Mouse (Mus musculus) forebrain, embryonic 13.5 days (tissue): ENCODE results near the gene Ddah1. TPM values are rescaled to one million over a fixed set of nuclear protein-coding genes. Genes with fewer than 3 reads are reported as not detected.

Experiments used
- ATAC-seq: fragments of 200-750 bp; cut with Nextera tagmentation; 2 replicates; pipeline ENCODE4 v1.8.0; 2017
- H3K27ac ChIP-seq: fragments of 300-500 bp; sonication (generic); 2 replicates; pipeline ENCODE4 v1.5.1; 2015; ENCODE audit warnings: inconsistent platforms, mild to moderate bottlenecking, moderate library complexity
- H3K27me3 ChIP-seq: fragments of 300-500 bp; sonication (generic); 2 replicates; pipeline ENCODE4 v1.6.1; 2015; ENCODE audit warnings: mild to moderate bottlenecking, inconsistent platforms
- H3K36me3 ChIP-seq: fragments of 300-500 bp; sonication (generic); 2 replicates; pipeline ENCODE4 v1.6.1; 2015; ENCODE audit warnings: mild to moderate bottlenecking, inconsistent platforms; ENCODE audit not compliant: poor library complexity, severe bottlenecking
- H3K4me1 ChIP-seq: fragments of 300-500 bp; sonication (generic); 2 replicates; pipeline ENCODE4 v1.6.1; 2015; ENCODE audit warnings: inconsistent platforms
- H3K4me2 ChIP-seq: fragments of 300-500 bp; sonication (generic); 2 replicates; pipeline ENCODE4 v1.6.1; 2015; ENCODE audit warnings: inconsistent platforms, mild to moderate bottlenecking, moderate library complexity
- H3K4me3 ChIP-seq: fragments of 300-500 bp; sonication (generic); 2 replicates; pipeline ENCODE4 v1.5.1; 2015; ENCODE audit warnings: mild to moderate bottlenecking, inconsistent platforms
- H3K9ac ChIP-seq: fragments of 300-500 bp; sonication (generic); 2 replicates; pipeline ENCODE4 v1.6.1; 2015; ENCODE audit warnings: mild to moderate bottlenecking, inconsistent platforms
- H3K9me3 ChIP-seq: fragments of 300-500 bp; sonication (generic); replicated peaks from 2 replicates; pipeline ENCODE4 v1.6.1; 2016; ENCODE audit warnings: inconsistent platforms
- WGBS: fragments of 180-500 bp; shearing (Covaris S2); methylation state at CpG from one replicate; pipeline ENCODE4 v1.1.7; 2015; 5-methylcytosine and 5-hydroxymethylcytosine counted together
- polyA plus RNA-seq: library from polyadenylated mRNA; unstranded; fragments of >200 nt; fragmentation: Nextera tagmentation; extraction: Ambion mirVana; gene quantifications from 2 replicates; pipeline ENCODE4 v1.2.1, GENCODE M21; 2015

Gene Ddah1
- polyA plus RNA-seq, 1 experiment from 2014 or later = 149 TPM

DNA sequence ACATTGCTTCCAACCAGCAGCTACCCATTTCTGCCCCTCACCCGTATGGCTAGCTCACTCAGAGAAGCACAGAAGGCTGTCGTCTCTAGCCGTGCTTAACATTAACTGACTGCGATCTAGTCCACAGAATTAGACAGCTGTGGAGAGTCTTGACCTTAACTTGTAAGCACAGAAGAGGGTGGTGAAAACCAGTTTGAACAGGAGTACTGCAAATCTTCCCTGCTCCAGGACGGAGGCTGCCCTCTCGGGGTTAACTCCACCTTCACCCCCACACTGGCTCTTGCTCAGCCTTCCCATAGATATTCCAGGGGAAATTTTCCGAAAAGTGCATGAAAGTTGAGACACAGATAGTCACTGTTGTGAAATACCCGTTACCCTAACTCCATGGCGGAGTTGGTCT lies 14.9 kb downstream of the Ddah1 start:
- no peak overlapping the region for H3K4me3 ChIP-seq
- no peaks in the 10 kb centered on the region for H3K9me3 ChIP-seq
- no peak overlapping the region for H3K4me2 ChIP-seq
- H3K9ac ChIP-seq = no peak overlapping the region
- H3K27ac ChIP-seq = no peak overlapping the region
- 96% methylated on average over 9 of the region's 9 CpGs for WGBS
- H3K4me1 ChIP-seq = peaks cover 17% of the 10 kb centered on the region
- ATAC-seq = no peak
- no peaks in the 10 kb centered on the region for H3K27me3 ChIP-seq
- H3K36me3 ChIP-seq = no peaks in the 10 kb centered on the region

DNA sequence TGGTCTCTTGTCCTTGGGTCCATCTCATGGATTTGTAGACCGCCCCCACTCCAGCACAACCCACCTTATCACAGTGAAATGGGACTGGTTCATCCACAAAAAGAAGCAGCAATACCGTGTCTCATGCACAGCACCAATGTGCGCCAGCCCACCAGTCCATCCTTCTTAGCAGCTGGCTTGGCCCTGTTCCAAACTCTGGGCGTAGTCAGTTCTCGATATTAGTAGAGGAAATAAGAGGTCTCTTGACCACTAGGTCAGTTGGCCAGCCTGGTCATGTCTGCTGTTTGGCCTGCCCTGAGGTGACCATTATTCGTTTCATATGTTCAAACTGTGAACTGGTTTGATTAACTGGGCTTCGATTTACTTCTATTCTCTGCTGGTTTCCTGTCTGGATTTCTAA lies 15.9 kb downstream of the Ddah1 start:
- WGBS = 93% methylated on average over 7 of the region's 7 CpGs

DNA sequence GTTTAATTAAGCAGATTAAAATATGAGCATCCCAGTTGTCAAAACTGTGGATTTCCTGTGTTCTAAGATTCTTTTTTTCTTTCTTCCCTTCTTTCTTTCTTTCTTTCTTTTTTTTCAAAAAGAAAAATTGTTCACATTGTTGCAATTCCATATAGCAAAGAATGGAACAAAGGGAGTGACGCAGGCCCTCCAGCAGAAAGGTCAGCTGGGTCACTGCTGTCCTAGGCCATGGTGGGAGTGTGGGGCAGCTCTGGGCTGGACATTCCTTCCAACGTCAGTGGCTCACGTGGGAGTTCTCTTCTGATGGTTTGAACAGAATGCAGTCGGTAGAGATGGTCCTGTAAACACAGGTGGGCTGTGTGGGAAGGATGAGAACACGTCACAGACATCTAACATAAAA lies 16.8 kb downstream of the Ddah1 start:
- Histone ChIP-seq H3K27ac (no peak overlapping the region), H3K9ac (no peak overlapping the region), H3K36me3 (no peaks in the 10 kb centered on the region), H3K4me3 (no peak overlapping the region), H3K27me3 (no peaks in the 10 kb centered on the region), H3K4me1 (peaks cover 21% of the 10 kb centered on the region), H3K9me3 (no peaks in the 10 kb centered on the region), H3K4me2 (no peak overlapping the region)
- WGBS = 46% methylated on average over 5 of the region's 5 CpGs
- ATAC-seq = no peak

More for the DNA sequence above, 15.9 kb downstream of the Ddah1 start:
- no peaks in the 10 kb centered on the region for H3K27me3 ChIP-seq
- H3K4me2 ChIP-seq = no peak overlapping the region
- H3K4me1 ChIP-seq = peaks cover 24% of the 10 kb centered on the region
- no peaks in the 10 kb centered on the region for H3K36me3 ChIP-seq
- no peak overlapping the region for H3K9ac ChIP-seq
- H3K27ac ChIP-seq = no peak overlapping the region
- H3K4me3 ChIP-seq = no peak overlapping the region
- no peak for ATAC-seq
- H3K9me3 ChIP-seq = no peaks in the 10 kb centered on the region

DNA sequence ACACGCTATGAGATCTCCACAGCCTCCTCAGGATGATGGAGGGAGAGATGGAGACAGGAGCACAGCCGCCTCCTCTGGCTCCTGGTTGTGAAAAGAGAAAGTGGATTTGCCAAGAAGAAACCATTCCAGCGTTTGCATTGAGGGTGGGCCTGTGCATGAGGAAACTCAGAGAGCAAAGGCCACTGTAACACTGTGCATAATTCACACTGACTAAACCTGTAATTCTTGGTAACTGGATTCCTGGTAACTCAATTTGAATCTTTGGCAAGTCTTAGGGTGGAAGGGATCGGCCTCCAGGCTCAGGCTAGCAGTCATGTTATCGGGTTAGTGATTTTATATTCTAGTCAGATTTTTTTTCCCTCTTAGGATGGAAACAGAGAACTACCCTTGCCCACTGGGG lies 17.4 kb downstream of the Ddah1 start:
- Histone ChIP-seq H3K4me2 (no peak overlapping the region), H3K27ac (no peak overlapping the region), H3K4me1 (peaks cover 19% of the 10 kb centered on the region), H3K9ac (no peak overlapping the region), H3K27me3 (no peaks in the 10 kb centered on the region), H3K9me3 (no peaks in the 10 kb centered on the region), H3K36me3 (no peaks in the 10 kb centered on the region), H3K4me3 (no peak overlapping the region)
- WGBS = 79% methylated on average over 5 of the region's 5 CpGs
- ATAC-seq = no peak

DNA sequence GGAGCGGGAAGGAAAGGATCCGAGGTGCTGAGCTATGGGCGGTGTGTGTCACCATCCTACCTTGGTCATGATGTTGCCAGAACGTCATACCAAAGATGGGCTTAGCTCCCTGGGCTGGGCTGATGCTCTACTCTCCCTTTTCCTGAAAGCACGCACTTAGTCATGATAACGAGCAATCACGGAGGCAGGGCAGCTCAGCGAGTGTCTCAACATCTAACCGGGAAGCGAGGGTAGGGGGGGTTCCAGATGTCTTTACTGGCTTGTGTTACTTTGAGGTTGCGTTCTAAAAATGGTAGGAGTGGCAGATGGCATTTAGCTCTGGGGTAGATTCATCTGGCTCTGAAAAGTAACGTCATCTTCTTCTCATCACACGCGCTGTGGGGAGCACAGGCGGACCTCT lies 18.5 kb downstream of the Ddah1 start:
- 0 out of 2 replicates have a peak, but pooled peaks cover 18% of the 10 kb centered on the region for H3K4me1 ChIP-seq
- ATAC-seq = no peak
- no peak overlapping the region for H3K4me2 ChIP-seq
- H3K27me3 ChIP-seq = no peaks in the 10 kb centered on the region
- H3K9ac ChIP-seq = no peak overlapping the region
- no peaks in the 10 kb centered on the region for H3K9me3 ChIP-seq
- H3K27ac ChIP-seq = no peak overlapping the region
- no peak overlapping the region for H3K4me3 ChIP-seq
- no peaks in the 10 kb centered on the region for H3K36me3 ChIP-seq
- WGBS = 81% methylated on average over 15 of the region's 15 CpGs

DNA sequence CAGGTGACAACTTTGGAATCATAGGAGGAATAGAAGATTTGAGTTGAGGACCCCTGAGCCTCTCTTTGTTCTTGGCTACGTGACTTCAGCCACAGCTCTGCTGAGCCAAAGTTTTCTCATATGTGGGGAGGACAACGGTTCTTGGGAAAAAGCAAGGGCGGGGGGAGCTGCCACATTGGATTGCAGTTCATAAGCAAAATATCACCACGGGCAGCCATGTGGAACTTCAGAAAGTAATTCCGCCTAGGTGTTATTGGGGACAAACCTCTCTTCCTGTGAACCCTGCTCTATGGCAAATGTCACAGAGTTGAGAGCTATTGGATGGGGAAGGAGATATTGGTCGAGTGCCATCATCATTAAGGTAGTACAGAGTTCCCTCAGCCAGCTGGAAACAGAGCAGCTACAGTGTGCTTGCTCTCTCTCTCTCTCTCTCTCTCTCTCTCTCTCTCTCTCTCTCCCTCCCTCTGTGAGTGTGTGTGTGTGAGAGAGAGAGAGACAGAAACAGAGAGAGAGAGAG lies 20.0 kb downstream of the Ddah1 start:
- no peak overlapping the region for H3K4me3 ChIP-seq
- H3K36me3 ChIP-seq = no peaks in the 10 kb centered on the region
- no peak for ATAC-seq
- H3K4me2 ChIP-seq = no peak overlapping the region
- H3K27me3 ChIP-seq = no peaks in the 10 kb centered on the region
- WGBS = 81% methylated on average over 6 of the region's 6 CpGs
- no peaks in the 10 kb centered on the region for H3K9me3 ChIP-seq
- no peak overlapping the region for H3K27ac ChIP-seq
- H3K4me1 ChIP-seq = 0 out of 2 replicates have a peak, but pooled peaks cover 14% of the 10 kb centered on the region
- no peak overlapping the region for H3K9ac ChIP-seq

DNA sequence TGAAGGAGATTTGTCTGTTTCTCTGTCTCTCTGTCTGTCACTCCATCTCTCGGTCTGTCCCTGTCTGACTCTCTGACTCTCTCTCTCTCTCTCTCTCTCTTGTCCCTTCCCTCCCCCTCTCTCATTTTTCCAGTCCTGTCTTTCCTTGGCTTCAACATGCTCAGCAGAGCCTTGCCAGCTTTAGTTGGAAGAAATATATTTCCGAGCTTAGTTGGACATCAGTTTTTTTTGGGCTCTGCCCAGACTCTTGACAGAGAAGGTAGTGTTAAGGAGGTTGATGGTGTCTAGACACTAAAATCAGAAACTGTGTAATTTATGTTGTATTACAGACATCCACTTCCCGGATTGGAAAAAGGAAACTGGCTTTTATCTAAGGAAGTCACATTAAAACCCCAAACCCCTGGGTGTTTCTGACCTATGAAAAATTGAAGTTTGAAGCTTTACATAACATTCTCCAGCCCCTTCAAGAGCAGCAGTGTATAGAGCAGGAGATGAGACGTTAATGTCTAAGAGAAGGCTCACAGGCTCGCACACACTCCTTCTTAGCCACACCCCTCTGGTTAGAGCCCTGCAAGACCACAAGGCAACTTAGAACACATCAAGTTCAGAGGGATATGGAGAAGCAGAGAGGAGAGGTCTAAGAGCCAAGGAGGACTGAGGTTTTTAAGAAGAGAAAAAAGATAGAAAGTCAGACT lies 21.0 kb downstream of the Ddah1 start:
- no peak for ATAC-seq
- Histone ChIP-seq H3K4me3 (no peak overlapping the region), H3K4me1 (0 out of 2 replicates have a peak, but pooled peaks cover 14% of the 10 kb centered on the region), H3K9me3 (no peaks in the 10 kb centered on the region), H3K36me3 (no peaks in the 10 kb centered on the region), H3K9ac (no peak overlapping the region), H3K27me3 (no peaks in the 10 kb centered on the region), H3K27ac (no peak overlapping the region), H3K4me2 (no peak overlapping the region)
- 65% methylated on average over 5 of the region's 5 CpGs for WGBS

DNA sequence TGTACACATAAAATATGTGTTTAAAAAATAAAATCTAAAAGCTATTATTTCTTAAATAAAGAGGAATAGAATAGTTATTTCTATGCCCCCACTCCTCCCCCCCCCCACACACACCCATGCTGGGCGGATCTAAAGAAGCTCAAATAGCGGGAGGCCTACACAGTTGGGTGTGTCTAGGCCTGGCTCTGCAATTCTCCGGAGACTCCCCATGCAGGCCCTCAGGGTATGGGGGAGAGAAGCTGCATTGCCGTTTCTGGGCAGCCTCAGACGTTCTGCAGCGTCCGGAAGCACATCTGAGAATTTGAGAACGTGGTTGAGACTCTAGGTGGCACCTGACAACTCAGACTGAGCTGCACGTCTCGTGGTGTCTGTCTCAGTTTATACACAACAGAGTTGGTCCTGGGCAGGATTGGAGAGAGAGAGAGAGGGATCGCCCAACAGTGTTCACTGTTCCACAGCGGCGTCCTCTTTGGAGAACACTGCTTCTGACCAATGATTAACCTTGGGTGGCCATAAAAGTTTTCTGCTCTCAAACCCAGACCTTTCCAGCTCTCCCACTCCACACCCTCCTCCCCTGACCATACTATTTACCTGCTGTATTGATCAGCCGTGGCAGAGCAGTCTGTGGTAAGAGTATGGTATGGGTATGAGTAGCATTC lies 22.4 kb downstream of the Ddah1 start:
- Histone ChIP-seq H3K27me3 (no peaks in the 10 kb centered on the region), H3K4me2 (no peak overlapping the region), H3K36me3 (no peaks in the 10 kb centered on the region), H3K9ac (no peak overlapping the region), H3K27ac (no peak overlapping the region), H3K9me3 (no peaks in the 10 kb centered on the region), H3K4me3 (no peak overlapping the region), H3K4me1 (0 out of 2 replicates have a peak, but pooled peaks cover 14% of the 10 kb centered on the region)
- whole genome bisulfite sequencing = 80% methylated on average over 14 of the region's 14 CpGs
- ATAC-seq = no peak

DNA sequence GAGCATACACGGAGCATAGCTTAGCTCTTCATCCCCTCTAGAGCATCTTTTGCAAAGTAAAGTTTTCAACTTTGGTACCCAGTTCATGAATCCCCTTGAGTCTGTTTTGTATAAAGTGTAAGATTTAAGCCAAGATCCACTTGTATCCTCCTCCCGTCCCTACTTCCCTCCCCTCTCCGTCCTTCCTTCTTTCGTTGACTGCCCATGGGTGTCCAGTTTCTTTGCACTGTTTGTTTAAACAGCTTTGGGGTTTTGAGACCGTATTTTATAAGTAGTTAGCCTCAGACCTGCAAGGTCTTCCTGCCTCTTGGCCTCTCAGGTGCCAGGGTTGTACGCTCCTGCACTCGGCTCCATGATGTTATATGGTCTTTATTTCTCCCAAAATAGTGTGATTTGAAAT lies 26.8 kb downstream of the Ddah1 start:
- Histone ChIP-seq H3K4me2 (no peak overlapping the region), H3K4me3 (no peak overlapping the region), H3K4me1 (no peaks in the 10 kb centered on the region), H3K9ac (no peak overlapping the region), H3K36me3 (no peaks in the 10 kb centered on the region), H3K27me3 (no peaks in the 10 kb centered on the region), H3K9me3 (no peaks in the 10 kb centered on the region), H3K27ac (no peak overlapping the region)
- no peak for ATAC-seq
- WGBS = 90% methylated on average over 7 of the region's 7 CpGs

DNA sequence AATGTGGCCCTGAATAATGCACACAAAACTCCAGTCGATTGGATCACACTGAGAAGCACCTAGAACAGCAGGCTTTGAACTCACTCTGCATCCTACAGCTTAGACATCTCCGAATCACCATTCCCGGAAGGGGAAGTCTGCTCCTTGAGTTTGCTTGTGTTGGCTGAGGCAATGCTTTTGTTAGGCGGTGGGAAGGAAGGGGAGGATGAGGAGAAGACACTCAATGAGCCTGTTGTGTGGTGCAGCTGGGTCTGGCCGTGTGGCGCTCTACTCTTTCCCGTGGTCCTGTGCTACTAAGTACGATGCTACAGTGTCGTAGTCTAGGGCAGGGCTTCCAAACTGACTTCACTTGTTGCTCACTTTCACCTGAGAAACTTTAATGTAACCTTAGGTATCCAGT lies 28.8 kb downstream of the Ddah1 start:
- no peak for ATAC-seq
- no peaks in the 10 kb centered on the region for H3K36me3 ChIP-seq
- H3K4me1 ChIP-seq = no peaks in the 10 kb centered on the region
- no peak overlapping the region for H3K4me3 ChIP-seq
- H3K9me3 ChIP-seq = no peaks in the 10 kb centered on the region
- H3K27me3 ChIP-seq = no peaks in the 10 kb centered on the region
- WGBS = 86% methylated on average over 9 of the region's 9 CpGs
- H3K9ac ChIP-seq = no peak overlapping the region
- H3K27ac ChIP-seq = no peak overlapping the region
- no peak overlapping the region for H3K4me2 ChIP-seq

DNA sequence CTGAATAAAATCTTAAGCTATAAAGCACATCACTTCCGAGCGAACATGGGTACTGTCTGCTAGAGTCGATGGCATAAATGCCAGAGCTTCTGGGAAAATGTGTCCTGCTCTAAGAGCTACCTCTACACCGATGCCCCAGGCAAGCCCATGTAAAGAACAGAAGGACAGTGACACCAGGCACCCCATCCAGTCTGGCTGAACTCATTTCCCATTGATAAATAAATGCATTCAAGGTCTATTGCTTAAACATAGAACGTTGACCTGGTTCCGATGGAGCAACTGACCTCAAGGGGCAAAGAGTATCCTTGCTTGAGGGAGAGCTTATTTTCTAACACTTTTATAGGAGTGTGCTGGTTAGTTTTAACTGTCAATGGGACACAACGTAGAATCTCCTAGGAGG lies 30.6 kb downstream of the Ddah1 start:
- no peak overlapping the region for H3K9ac ChIP-seq
- H3K4me3 ChIP-seq = no peak overlapping the region
- H3K9me3 ChIP-seq = no peaks in the 10 kb centered on the region
- no peaks in the 10 kb centered on the region for H3K36me3 ChIP-seq
- ATAC-seq = no peak
- no peak overlapping the region for H3K4me2 ChIP-seq
- H3K27ac ChIP-seq = no peak overlapping the region
- no peaks in the 10 kb centered on the region for H3K27me3 ChIP-seq
- 93% methylated on average over 7 of the region's 7 CpGs for WGBS
- no peaks in the 10 kb centered on the region for H3K4me1 ChIP-seq

DNA sequence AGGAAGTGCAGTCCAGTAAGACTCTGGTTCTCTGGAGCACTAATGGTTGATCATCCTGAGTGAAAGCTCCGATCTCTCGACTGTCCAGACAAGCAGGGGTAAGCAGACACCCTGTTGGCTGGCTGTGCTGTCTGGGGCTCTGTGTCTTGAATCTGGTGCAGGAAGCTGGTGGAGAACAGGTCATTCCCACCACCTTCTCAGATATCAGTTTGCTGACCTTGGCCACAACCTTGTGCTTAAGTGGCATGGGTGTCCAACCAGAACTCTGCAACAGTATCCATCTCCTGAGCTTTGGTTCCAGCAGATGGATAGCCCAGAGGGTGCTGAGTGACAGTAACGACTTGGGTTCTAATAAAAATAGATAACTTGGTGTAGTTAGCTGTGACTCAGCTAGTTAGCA lies 31.8 kb downstream of the Ddah1 start:
- 91% methylated on average over 3 of the region's 3 CpGs for WGBS
- Histone ChIP-seq H3K36me3 (no peaks in the 10 kb centered on the region), H3K27me3 (no peaks in the 10 kb centered on the region), H3K9me3 (no peaks in the 10 kb centered on the region), H3K4me1 (no peaks in the 10 kb centered on the region), H3K27ac (no peak overlapping the region), H3K4me2 (no peak overlapping the region), H3K4me3 (no peak overlapping the region), H3K9ac (no peak overlapping the region)
- ATAC-seq = peak; percentile 23; the same call in 1 of the 2 replicates
